Mouse (Mus musculus) thymus, adult 2 months (tissue): Measurements from ENCODE around the gene Gm10271.

Source experiments
- CTCF ChIP-seq: fragments of 200-500 bp; IDR thresholded peaks from 2 replicates; pipeline ENCODE4 v1.5.1; 2012; ENCODE audit warnings: mild to moderate bottlenecking, control low read depth, low read length, moderate library complexity, borderline replicate concordance; ENCODE audit not compliant: control insufficient read depth, poor library complexity, insufficient read depth; ENCODE audit errors: extremely low read depth
- POLR2A ChIP-seq: fragments of 200-500 bp; IDR thresholded peaks from 2 replicates; pipeline ENCODE4 v1.6.1; 2012; ENCODE audit warnings: mild to moderate bottlenecking, low read length, control low read depth, moderate library complexity; ENCODE audit not compliant: control insufficient read depth, poor library complexity, insufficient read depth; ENCODE audit errors: extremely low read depth

GRCm38 (mm10) chr10:116948414-116948813 lies 24.0 kb downstream of the Gm10271 start:
- TF ChIP-seq POLR2A (no peak), CTCF (no peak)
